Mouse (Mus musculus): ENCODE results near the gene Irf3.

Gene Irf3

DNA sequence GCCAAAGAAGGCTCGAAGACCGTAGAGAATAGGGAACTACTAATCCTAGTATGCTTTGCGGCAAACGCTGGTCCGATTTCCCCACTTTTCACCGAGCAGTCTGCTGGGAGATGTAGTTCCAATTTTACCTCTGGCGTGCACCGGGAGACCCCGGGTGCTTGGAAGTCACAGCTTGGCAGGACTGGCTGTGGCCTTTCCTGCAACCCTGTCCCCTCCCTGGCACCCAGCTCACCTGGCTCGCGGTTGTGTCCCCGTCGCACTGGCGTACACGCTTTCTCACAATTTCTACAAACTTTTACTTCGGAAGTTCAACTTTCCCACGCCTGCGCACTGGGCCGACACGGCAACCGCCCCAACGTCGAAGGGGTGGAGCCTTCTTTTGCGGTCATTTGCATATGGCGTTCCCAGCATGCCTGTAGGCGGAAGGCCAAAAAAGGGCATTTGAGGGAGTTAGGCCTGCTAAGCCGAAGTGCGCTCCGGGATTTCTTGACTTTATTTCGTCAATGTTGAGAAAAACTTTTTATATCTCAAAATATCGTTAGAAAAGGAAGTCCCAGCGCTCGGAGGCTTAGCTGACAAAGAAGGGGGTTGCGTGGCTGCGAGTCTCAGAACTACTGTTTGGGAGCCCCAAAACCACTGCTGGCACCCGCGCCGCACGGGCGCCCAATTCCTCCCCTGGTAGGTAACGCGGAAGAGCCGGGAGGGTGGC is at the start of gene Irf3:
Irf3 (plus strand) TSS at position 418 of the 709 bp plus-strand sequence.
- DNase-seq (ENCODE audit: low read depth), result peak; percentile 98

DNA sequence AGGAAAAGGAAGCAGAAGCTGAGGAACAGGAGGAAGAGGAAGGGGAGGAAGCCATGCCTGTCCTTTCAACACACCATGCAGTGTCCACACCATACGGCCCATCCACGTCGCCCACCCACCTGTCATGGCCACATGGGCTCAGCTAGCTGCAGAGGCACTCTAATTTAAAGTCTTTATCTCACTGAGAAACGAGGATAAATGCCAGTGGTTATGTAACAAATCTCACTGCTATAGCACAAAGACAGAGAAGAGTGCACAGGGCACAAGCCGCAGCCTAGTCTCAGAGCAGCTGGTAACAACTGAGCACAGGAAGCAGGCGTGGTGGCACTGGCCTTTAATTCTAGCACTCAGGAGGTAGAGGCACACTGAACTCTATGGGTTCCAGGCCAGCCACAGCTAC is 47.5 kb upstream of the Irf3 start:
- no peak for DNase-seq (ENCODE audit: low read depth)

DNA sequence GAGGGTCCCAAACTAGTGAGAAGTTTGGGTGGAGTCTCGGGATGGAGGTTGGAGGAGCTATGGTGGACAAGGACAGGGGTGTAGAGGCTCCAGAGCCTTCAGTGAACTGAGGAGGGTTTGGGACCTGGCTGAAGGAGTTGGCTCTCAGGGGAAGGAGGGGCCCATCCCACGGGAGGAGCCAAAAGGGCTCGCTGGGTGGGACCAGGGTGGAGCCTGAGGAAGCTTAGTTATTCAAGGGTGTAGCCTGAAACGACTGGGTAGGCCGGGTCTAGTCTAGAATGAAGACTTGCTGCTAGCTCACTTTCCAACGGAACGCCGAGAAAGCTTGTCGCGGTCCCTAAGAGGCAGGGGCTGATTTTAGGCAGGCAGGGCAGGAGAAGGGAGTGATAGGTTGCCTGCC is 45.5 kb upstream of the Irf3 start:
- peak; percentile 51 for DNase-seq (ENCODE audit: low read depth)

DNA sequence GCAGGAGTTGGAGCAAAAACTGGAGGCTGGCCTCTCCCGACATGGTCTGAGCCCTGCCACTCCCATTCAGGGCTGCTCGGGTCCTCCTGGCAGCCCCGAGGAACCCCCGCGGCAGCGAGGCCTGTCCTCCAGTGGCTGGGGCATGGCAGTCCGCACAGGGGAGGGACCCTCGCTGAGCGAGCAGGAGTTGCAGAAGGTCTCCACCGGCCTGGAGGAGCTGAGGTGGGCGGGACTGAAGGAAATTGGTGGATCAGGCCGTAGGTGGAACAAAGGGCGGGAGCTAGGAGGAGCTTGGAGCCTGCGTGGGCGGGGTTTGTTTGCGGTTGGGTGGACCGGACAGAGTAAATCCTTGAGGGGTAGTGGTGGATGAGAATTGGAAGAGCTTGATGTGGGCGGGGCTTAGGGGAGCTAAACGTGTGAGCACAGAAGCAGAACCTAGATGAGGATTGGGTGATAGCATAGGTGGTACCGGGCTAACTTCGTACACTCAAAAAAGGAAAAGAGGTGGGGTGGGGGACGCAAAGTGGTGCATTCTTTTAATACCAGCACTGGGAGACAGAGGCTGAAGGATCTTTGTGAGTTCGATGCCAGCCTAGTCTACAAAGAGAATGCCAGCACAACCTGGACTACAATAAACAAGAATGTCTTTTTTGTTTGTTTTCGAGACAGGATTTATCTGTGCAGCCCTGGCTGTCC is 44.7 kb upstream of the Irf3 start:
- DNase-seq (ENCODE audit: low read depth), result peak; percentile 94

DNA sequence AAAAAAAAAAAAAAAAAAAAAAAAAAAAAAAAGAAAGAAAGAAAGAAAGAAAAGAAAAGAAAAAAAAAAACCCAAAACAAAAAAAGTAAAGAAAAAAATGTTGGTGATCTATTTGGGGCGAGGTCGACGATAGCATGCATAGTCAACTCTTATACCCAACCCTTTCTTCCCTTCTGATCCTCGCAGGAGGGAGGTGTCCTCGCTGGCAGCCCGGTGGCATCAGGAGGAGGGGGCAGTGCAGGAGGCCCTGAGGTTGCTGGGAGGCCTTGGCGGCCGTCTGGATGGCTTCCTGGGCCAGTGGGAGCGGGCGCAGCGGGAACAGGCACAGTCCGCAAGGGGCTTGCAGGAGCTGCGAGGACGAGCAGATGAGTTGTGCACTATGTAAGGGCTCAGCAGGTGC is 43.9 kb upstream of the Irf3 start:
- no peak for DNase-seq (ENCODE audit: low read depth)

DNA sequence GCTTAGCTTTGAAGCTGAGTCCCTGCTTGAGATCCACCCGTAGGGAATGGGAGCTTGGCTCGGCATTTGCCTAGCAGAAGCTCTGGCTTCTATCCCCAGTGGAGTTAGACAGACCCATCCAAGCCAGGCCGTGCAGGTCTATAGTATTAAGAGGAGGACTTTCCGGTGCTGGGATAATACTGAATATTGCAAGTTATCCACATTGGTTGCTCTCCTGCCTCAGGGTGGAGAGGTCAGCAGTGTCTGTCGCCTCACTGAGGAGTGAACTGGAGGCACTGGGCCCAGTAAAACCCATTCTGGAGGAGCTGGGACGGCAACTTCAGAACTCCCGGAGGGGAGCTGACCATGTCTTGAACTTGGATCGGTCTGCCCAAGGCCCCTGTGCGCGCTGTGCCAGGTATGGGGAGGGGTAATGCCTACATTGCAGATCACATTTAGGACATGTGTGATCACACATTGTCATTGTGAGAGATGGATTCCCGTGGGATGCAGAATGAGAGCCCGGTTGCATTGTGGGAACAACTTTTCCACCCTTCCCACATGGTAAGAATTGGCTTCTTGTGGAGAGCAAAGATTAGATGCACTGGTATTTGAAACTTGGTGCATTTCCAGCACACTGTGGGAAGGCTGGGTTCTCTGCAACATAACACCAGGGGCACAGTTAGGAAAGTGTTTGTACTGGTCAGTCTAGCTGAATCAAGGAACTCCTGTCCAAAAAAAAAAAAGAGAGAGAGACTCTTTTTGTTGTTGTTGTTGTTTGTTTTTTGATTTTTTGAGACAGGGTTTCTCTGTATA is 43.2 kb upstream of the Irf3 start:
- no peak for DNase-seq (ENCODE audit: low read depth)

DNA sequence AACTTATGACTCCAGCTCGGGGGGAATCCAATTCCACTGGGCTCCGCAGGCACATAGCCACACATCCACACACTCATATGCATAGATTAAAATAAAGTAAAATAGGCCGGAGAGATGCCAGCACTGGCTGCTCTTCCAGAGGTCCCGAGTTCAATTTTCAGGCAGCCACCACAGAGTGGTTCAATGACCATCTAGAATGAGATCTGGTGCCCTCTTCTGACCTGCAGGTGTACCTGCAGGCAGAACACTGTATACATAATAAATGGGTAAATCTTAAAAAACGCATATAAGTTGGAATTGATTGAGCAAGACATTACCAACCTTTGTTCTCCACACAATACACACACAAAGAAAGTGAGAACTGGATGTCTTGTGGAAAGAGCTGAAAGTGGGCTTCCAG is 41.8 kb upstream of the Irf3 start:
- DNase-seq (ENCODE audit: low read depth), result peak; percentile 22

DNA sequence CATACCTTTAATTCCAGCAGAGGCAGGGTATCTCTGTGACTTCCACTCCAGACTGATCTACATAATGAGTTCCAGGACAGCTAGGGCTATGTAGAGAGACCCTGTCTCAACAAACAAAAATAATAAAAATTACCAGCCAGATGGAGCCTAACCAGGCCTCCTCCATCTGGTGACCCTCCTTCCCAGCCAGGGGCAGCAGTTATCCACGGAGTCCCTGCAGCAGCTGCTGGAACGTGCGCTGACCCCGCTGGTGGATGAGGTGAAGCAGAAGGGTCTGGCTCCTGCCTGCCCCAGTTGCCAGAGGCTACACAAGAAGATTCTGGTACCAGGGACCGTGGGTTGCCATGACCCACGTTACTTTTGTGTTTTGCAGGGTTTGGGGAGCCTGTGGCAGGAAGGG is 41.2 kb upstream of the Irf3 start:
- DNase-seq (ENCODE audit: low read depth), result no peak

DNA sequence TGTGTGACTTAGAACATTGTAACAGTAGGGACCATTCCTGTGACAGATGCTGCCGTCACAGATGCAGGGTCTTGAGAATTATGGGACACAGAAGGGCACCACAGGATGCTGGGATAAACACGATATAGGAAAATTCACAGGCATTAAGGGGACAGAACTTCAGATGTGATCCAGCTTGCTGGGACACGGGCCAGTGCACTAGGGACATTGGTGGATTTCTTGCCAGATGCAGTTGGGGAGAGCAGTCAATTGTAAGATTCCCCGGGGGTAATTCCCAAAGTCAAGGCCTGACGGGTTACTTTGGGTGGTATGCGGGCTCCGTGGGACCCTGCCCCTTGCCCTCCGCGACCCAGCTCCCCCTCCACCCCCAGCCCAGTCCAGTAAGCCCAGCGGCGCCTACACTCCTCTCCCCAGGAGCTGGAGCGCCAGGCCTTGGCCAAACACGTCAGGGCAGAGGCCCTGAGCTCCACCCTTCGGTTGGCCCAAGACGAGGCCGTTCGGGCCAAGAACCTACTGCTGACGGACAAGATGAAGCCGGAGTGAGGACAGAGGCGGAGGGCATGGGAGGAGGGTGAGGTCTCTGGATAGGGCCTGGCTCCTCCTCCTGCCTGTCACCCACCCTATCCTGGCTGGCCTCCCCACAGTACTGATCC is 40.1 kb upstream of the Irf3 start:
- DNase-seq (ENCODE audit: low read depth), result no peak

DNA sequence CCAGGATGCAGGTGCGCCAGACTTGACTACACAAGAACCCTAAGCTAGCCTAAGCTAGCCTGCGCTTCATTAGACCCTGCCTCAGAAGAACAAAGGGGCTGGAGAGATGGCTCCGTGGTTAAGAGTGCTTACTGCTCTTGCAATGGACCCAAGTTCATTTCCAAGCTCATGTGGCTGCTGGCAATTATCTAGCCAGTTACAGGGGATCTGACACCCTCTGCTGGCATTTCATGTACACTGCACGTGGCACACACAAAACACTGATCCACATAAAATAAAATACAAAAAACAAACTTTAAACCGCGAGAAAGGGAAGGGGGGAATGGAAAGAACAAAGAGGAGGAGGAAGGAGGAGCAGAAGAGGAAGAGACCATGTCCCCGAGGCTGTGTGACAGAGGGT is 39.2 kb upstream of the Irf3 start:
- peak; percentile 30 for DNase-seq (ENCODE audit: low read depth)

DNA sequence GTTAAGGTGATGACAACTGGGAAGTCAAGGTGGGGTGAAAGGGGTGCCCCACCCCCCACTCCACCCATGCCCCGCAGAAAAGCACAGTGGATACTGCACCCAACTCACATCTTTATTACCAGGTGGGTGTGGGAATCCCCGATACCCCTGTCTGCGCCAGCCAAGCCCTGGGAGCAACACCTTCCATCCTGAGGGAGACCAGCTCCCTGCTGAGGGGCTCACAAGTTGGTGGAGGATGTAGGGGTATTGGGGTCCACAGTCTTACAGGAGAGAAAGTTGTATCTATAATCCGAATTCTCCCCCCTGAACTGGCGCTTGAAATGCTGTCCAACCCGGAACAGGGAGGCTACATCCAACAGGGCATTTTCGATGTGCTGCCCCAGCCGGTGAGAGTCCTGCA is 38.2 kb upstream of the Irf3 start:
- DNase-seq (ENCODE audit: low read depth), result no peak

DNA sequence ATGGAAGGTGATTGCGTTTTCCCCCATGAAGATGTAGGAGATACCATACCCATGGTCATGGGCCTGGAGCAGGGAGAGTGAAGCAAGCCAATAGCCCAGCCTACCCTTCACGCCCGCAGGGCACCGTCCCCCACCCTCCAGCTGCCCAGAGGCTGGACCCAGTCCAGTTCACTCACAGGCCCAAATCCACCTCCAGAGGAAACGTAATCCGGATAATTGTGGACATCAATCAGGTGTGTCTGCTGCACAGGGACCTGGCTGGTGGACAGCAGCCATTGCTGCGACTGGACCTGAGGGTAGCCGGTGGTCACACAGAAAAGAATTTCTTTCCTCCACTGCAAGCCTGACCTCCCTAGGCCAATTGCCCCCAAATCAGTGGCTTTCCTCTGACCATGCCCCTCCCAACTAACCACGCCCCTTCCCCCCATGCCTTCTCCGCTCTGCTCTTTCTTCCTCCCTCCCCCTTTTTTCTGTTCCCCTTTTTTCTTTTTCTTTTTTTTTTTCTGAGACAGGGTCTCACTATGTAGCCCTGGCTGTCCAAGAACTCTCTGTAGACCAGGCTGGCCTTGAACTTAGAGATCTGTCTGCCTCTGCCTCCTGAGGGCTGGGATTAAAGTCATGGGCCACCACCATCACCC is 37.5 kb upstream of the Irf3 start:
- DNase-seq (ENCODE audit: low read depth), result no peak

DNA sequence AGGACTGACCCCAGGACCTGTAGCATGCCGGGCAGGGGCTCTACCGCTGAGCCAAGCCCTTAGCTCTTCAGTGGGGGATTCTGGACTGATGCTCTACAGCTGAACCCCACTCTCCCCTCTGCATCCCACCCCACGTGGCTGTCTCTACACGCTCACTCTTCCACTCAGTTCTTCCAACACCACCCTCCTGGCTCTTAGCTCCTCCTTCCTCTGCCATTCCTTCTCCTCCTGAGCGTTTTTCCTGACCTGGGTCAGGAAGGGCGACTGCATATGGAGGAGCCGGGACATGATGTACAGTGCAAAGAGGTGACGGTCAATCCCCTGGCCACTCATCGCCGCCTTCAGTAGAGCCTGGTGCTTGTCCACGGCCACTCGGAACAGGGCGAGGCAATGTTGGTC is 36.9 kb upstream of the Irf3 start:
- DNase-seq (ENCODE audit: low read depth), result no peak

DNA sequence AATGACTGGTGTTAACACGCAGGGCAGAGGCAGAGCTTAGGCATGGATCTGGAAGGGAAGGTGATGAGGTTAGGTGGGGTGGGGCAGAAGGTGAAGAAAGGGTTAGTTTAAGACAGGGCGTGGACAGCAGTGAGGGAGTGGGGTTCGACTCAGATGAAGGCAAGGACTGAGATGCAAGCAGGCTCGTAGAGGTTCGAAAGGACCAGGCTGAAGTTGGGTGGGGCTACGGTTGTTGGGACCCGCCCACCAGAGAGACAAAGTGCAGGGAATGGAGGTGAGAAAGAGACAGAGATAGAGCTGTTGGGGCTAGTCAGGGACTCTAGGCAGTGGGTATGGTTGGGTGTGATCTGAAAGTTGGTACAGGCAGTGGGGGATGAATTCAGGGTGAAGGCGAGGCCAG is 35.1 kb upstream of the Irf3 start:
- no peak for DNase-seq (ENCODE audit: low read depth)

DNA sequence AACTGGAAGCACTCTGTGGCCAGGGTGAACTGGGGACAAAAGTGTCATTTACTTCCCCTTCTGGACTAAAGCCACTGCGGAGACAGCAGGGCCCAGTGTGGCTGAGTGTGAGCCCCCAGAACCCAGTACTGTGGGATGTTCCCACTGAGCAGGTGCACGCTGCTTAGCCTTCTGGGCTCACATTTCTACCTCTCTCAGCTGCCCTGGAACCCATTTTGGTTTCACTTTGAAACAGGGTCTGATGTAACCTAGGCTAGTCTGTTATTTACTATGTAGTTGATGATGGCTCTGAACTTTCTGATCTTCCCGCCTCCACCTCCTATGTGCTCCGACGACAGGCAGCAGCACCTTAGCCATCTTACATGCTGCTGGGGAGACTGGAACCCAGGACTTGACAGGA is 34.6 kb upstream of the Irf3 start:
- no peak for DNase-seq (ENCODE audit: low read depth)

DNA sequence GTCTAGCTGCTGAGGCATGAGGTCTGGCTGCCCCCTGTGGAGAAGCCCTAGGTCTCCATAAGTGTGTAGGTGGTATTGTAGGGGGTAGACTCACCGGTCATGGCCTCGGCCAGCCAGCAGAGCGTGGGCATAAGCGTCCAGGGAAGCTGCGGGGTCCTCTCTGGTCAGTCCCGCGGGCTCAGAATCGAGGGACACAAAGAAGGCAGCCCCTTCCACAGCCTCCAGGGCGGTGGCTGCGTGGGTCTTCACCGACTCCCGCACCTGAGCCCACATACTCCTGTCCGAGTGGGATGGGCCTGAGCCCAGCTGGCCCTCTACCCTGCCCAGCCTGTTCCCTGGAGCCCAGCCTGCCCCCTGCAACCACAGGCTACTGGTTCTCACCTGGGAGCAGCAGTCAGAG is 32.5 kb upstream of the Irf3 start:
- DNase-seq (ENCODE audit: low read depth), result no peak

DNA sequence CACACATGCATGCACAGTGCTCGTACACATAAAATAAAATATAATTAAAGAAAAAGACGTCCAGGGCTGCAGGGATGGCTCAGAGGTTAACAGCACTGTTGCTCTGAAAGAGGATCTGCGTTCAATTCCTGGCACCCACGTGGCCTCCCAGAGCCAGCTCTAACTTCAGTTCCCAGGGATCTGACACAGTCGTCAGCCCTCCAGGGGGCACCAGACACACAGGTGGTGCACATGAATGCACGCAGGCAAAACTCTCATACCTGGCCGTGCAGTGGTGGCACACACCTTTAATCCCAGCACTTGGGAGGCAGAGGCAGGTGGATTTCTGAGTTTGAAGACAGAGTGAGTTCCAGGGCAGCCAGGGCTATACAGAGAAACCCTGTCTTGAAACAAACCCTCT is 31.5 kb upstream of the Irf3 start:
- no peak for DNase-seq (ENCODE audit: low read depth)

DNA sequence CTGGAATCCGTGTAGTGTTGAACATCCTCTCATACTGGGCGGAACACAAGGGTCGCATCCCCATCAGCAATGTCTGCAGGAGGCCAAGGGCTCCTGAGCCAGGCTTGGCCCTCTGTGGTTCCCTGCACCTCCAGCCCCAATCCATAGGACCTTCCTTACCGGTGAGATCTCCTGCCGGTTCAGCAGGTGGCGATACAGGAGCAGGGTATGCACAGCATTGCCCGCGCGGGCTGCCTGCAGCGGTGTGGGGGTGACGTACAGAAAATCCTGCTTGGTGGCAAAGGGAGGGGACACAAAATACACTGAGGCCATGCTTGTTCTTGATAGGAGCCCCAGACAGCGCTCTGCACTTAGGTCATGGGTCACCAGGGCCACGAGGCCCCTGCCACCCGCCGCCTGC is 30.8 kb upstream of the Irf3 start:
- no peak for DNase-seq (ENCODE audit: low read depth)

DNA sequence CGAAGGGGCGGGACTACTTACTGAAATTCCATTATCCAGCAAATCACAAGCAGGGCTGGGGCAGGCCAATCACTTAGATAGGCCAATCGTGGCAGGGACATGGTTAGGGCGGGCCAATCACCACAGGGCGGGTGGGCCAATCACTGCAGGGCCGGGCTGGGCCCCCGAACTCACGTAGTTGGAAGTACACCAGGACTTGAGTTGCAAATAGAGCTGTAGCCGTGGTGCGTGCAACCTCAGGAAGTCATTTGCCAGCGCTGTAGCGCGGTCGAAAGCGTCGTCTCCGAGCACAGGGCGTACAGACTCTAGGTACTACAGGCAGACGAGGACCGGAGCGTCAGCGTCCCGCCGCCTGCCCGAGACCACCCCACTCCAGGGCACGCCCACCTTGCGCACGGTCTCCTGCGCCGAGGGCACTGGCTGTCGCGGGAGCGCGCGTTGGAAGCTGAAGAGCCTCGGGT is 27.2 kb upstream of the Irf3 start:
- peak; percentile 55 for DNase-seq (ENCODE audit: low read depth)

DNA sequence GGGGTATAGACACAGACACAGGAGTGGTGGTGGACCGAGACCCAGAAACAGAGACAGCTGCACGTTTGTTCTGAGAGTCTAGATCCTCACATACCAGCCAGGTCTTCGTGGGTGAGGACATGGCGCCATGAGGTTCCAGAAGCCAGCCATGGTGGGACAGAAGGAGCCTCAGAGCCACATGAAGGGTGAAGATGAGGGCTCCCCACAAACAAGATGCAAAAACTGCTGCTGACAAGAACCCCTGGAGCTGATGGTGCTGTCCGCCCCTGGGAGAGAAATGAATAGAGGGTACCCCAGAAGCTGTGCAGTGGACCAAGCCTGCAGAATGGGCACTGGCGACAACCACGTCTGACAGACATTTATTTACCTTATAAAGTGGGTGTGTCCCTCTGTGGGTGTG is 26.3 kb upstream of the Irf3 start:
- DNase-seq (ENCODE audit: low read depth), result no peak

DNA sequence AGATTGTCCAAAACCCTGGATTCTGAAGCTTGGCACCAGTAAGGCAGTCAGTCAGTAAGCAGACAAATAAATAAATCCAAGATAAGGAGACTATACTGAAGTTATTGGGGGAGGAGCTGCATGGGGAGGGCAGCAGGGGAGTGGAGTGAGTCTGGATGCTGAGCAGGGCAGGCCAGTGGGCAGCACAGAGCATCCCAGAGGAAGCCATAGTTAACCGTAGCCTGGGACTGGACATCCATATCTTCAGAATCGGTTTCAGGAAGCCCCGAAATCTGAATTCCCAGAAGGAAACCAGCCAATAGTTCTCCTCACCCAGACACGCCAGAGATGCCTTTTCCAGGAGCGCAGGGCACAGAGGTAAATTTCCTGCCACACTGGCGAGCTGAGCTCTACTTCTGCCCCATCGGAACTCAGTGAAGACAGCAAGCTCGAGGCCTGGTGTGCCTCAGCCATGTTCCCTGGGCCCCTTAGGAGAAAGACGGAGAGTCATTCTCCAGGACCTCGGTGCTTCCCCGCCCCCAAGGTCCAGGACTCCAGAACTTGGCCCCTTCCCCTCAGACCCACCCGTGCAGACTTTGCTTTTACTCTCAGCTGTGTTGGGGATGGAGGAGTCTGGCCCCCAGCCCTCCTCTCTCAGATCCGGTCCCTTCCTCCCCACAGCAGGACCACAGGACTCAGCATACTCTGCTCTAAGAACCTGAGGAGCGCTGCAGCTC is 23.9 kb upstream of the Irf3 start:
- no peak for DNase-seq (ENCODE audit: low read depth)

Measured in c-Kit-positive CD71-negative TER-119-negative erythroid progenitor cells, embryonic 14.5 days (primary cell).